Mouse (Mus musculus): Measurements from ENCODE around the gene Gas8.
A peak's percentile ranks its signal among the peaks of the same experiment; 100 is the strongest.
"Not testable (repeated sequence)": the region's sequence is repeated elsewhere in the genome, so short reads cannot be mapped to it uniquely, and the experiment has no call there.

Gas8 gene

DNA sequence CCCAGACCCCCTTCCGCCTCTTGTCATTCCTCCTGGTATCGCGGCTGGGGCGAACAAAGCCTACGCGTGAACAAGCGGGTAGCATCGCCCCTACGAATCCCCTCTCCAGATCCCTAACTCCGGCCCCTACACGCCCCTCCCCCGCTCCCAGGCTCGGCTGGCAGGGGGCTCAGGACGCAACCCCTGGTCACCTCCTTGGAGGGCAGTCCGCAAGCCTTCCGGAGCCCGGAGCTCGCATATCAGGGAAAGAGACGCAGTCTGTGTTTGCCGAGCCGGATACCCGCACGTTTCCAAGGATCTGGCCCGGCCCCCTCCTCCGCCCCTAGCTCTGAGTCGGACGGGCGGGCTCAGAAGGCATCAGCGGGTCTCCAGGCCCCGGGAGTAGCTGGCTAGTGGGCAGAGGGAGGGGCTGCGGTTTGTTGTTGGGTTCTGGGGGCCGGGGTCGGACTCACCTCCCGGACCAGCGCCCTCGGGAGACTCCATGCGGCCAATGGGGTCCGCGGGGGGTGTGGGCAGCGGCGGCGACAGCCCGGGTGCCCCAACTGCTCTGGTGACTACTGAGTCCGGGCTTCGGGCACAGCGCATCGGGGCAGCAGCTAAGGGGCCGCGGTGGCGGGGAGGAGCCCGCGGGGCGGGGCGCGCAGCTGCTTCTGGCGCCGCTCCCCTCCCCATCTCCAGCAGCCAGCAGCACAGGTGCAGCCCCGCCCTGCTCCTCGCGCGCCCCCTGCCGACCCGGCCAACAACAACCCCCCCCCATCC lies 3.7 kb upstream of the Gas8 start, which contains the start of gene Dbndd1:
Dbndd1 (minus strand) TSS at position 683 of the 759 bp plus-strand sequence.
- DNase-seq (ENCODE audit: low spot score): peak; percentile 26

DNA sequence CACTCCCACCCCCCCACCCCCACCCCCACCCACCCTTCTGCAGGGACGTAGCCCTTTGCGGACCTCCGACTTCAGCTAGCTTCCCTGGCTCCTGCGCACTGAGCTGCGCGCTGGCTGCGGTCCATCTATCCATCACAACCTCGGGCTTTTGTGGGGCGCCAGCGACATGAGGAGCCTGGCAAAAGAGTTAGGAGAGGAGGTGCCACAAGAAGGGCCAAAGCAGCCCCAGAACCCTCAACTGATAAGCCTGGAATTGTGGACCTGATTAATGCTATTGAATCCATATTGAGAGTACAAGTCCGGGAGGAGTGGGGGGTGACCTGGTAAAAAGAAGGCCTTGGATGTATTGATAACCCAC lies 3.1 kb upstream of the Gas8 start:
- no peak for DNase-seq (ENCODE audit: low spot score)

DNA sequence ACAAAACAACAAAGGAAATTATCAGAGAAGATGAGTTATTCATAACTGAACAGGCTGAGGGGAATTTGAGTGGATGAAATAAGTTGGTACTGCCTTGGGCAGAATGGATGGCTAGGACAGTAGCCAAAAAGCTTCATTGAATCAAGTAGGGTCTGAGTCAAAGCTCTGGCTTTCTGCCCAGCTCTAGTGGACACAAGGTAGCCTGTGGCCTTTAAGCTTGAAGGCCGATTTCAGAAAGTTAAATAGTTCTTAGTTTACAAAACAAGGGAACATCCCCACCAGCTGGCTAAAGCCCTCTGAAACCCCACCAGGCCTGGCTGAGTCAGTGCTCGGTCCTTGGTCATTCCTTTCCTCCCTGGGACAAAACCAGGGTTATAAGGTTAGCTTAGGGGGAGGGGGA lies 2.0 kb upstream of the Gas8 start:
- no peak for DNase-seq (ENCODE audit: low spot score)

DNA sequence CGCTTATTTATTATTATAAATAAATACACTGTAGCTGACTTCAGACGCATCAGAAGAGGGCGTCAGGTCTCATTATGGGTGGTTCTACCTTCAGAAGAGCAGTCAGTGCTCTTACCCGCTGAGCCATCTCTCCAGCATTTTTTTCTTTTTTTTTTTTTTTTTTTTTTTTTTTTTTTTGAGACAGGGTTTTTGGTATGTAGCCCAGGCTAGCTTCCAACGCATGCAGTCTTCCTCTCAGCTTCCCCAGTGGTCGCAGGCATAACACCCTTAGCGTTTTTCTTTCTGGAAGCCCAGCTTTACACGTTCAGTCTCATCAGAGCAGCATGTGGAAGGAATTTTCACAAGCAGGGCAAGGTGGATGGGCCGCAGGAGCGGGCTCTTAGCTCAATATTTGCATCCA lies 462 bp upstream of the Gas8 start:
- DNase-seq (ENCODE audit: low spot score): no peak

DNA sequence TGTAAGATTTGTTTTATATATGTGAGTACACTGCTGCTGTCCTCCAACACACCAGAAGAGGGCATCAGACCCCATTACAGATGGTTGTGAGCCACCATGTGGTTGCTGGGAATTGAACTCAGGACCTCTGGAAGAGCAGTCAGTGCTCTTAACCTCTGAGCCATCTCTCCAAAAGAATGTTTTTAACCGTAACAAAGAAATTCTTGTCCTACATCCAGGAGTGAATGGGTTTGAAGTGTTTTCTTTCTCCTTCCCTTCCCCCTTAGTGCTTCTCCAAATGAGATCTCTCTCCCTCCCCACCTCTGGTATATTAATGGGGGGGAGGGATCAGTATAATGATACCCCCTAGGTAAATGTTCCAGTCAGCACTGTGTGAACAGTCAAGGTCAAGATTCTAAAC lies 1.4 kb downstream of the Gas8 start:
- DNase-seq (ENCODE audit: low spot score): not testable (repeated sequence)

DNA sequence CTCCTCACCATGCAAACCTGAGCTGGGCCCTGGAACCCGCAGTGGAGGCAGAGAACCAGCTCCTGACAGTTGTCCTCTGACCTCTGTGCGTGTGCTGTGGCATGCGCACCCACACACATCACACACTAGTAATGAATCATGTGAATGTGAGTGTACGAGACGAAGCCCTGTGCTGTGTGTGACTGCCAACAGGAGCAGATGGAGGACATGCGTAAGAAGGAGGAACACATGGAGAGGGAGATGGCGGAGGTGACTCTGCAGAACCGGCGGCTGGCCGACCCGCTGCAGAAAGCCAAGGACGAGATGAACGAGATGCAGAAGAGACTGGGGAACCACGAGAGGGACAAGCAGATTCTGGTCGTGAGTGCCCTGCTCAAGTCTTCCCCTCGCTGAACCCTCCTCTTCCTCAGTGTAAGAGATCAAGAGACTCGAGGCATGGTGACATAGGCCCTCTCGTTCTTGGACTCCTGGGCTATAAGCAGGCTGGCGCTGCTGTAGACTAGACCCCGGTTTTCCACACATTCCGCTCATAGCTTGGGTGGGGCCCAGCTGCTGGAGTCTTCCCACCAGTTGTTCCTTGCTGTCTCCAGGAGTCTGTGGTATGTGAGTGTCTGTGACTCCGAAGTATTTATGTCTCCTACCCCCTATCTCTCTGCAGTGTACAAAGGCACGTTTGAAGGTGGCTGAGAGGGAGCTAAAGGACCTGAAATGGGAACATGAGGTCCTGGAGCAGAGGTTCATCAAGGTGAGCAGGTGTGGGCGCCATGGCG lies 9.3 kb downstream of the Gas8 start:
- no peak for DNase-seq (ENCODE audit: low spot score)

DNA sequence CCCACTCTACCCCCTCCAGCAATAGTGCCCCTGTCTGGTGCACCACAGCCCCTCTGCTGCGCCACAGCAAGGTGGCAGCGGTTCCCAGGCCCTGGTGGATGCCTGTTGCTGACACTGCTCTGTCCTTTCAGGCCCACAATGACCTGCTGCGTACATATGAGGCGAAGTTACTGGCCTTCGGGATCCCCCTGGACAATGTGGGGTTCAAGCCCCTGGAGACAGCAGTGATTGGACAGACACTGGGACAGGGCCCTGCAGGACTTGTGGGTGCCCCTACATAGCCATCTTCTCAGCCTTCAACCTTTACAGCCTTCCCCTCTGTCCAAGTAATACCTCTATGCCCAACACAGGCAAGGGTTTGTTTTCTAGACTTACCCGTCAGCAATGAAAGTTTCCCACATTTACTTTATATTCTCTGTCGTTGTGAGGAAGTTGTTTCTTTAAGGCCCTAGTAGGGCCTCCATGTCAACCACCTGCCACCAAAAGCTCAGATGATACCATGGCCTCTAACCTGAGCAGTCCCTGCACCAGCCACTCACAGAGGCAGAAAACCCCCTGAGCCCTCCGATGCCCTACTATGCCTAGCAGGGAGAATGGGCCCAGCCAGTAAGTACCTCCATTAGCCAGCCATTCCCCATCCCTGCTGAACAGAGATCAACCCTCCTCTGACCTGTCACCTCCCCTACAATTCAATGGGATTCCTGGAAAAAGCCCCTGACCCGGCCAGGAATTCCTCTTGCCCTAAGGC lies 17.8 kb downstream of the Gas8 start:
- DNase-seq (ENCODE audit: low spot score): no peak

DNA sequence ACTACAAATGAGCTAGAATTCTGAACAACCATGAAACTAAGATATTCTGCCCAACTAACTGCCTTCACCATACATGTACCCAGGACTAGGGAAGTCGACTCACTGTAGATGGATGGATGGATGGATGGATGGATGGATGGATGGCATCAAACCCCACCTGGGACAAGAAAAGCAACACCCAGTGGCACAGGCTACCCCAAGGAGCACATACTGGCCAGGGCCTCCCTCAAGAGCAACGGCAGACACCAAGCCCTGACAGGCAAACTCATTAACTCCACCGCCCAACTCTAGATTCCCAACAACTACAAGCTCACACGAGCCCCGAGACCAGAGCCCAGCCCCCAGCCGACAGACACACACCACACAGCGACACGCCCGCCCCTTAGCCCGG lies 18.4 kb downstream of the Gas8 start:
- DNase-seq (ENCODE audit: low spot score): no peak

DNA sequence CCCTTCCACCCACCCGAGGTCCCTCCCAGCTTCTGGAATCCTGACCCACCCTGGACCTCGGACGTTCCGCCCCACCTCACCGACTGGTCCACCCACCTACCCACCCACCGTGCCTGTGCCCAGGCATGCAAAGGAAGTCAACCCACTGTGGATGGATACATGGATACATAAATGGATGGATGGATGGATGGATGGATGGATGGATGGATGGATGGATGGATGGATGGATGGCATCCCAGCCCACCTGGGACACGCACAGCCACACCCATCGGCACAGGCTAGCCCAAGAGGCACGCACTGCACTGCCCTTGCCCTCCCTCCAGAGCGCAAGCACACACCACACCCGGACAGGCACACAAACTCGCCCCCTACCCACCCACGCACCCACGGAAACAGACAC lies 19.0 kb downstream of the Gas8 start:
- peak; percentile 37 for DNase-seq (ENCODE audit: low spot score)

DNA sequence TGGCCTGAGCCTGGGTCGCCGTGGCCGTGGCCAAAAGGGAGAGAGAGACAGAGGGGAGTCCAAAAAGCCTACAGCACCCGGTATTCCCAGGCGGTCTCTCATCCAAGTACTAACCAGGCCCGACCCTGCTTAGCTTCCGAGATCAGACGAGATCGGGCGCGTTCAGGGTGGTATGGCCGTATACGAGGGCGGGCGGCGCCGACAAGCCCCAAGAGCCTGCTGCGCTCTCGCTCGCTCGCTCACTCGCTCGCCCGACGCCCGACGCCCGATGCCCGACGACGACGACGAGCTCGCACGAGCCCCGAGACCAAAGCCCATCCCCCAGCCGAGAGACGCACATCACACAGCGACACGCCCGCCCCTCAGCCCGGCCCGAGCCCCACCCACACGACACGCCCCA lies 45.6 kb downstream of the Gas8 start:
- not testable (repeated sequence) for DNase-seq (ENCODE audit: low spot score)

DNA sequence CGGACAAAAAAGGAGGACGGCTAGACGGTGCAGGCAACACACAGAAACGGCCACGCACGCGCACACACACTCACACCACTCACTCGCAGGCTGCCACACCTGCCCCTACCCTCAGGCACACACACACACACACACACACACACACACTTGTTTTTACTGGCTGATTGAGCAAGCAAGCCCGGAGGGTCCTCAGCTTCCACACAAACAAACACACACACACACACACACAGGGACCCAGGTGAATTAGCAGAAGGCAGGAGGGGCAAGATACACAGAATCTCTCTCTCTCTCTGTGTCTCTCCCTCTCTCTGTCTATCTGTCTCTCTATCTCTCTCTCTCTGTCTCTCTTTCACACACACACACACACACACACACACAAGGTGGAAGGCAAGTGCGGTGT lies 56.8 kb downstream of the Gas8 start:
- peak; percentile 5 for DNase-seq (ENCODE audit: low spot score)

Data from T-cell, adult 2 months (primary cell).